Mouse (Mus musculus): Measurements from ENCODE around the gene Gm42957. TPM values are rescaled to one million over a fixed set of nuclear protein-coding genes. Genes with fewer than 3 reads are reported as not detected.

Gene Gm42957
- polyA plus RNA-seq, 1 experiment from 2014 or later = not detected

DNA sequence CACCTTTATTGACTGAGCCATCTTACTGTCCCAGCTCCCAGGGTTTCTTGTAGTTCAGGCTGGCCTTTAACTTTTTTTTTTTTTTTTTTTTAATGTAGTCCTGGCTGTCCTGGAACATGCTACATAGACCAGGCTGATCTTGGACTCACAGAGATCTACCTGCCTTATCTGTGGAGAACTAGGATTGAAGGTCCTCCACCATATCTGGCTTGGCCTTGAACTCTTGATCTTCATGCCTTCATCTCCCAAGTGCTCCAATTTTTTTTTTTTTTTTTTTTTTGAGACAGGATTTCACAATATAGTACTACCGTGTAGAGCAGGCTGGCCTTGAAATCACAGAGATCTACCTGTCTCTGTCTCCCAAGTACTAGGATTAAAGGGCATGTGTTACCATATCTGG lies 58.3 kb downstream of the Gm42957 start:
- Histone ChIP-seq H3K9ac (no peak overlapping the region), H3K27ac (replicated peaks) (no peak overlapping the region), H3K4me2 (no peak overlapping the region), H3K4me3 (replicated peaks) (no peak overlapping the region), H3K27me3 (peaks cover 41% of the 10 kb centered on the region), H3K9me3 (replicated peaks) (no peaks in the 10 kb centered on the region), H3K4me1 (replicated peaks) (peaks cover 25% of the 10 kb centered on the region), H3K36me3 (replicated peaks) (no peaks in the 10 kb centered on the region)
- ATAC-seq (ENCODE audit: insufficient read depth) = no peak
- 48% methylated on average over 1 of the region's 1 CpGs for WGBS (ENCODE audit: insufficient replicate concordance)

DNA sequence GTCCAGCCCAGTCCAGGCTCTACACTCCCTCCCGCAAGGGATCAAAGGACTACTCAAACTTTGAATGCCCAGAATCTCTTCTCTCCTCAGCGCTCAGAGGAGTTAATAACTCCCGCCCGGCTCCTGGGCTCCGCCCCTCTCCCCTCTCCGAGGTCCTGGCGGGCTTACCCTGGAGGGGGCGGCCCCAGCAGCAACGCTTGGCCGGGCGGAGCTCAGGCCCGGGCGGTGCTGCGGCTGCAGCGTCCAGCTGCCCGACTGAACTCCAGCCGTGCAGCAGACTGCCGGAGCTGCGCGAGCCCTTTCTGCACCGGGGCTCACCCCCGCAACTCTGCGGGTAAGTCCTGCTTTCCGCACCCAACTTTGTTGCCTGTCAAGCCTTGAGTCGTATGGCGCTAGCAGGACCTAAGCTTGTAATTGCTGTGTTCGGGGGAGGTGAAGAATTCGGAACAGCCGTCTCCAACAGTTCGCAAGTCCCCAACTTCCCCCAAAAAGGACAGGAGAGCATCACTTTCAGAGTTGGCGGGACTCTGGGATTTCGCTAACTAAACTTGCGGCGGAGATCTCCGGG lies 61.0 kb downstream of the Gm42957 start, which contains the start of gene Pias3:
Gene Pias3 (plus strand): TSS at position 187 of the 568 bp plus-strand sequence.
- H3K4me2 ChIP-seq = peak within 1 kb of the TSS; percentile 96
- H3K4me3 ChIP-seq (replicated peaks) = peak within 1 kb of the TSS; percentile 73
- H3K27ac ChIP-seq (replicated peaks) = peak within 1 kb of the TSS; percentile 67
- H3K36me3 ChIP-seq (replicated peaks) = peaks cover 5% of the 10 kb centered on the region; the same call in 1 of the 2 replicates
- WGBS (ENCODE audit: insufficient replicate concordance) = under 1% methylated on average over 35 of the region's 35 CpGs
- ATAC-seq (ENCODE audit: insufficient read depth) = peak; percentile 66
- H3K27me3 ChIP-seq = peaks cover 19% of the 10 kb centered on the region
- H3K4me1 ChIP-seq (replicated peaks) = peaks cover 25% of the 10 kb centered on the region
- H3K9ac ChIP-seq = peak within 1 kb of the TSS; percentile 71
- H3K9me3 ChIP-seq (replicated peaks) = no peaks in the 10 kb centered on the region

DNA sequence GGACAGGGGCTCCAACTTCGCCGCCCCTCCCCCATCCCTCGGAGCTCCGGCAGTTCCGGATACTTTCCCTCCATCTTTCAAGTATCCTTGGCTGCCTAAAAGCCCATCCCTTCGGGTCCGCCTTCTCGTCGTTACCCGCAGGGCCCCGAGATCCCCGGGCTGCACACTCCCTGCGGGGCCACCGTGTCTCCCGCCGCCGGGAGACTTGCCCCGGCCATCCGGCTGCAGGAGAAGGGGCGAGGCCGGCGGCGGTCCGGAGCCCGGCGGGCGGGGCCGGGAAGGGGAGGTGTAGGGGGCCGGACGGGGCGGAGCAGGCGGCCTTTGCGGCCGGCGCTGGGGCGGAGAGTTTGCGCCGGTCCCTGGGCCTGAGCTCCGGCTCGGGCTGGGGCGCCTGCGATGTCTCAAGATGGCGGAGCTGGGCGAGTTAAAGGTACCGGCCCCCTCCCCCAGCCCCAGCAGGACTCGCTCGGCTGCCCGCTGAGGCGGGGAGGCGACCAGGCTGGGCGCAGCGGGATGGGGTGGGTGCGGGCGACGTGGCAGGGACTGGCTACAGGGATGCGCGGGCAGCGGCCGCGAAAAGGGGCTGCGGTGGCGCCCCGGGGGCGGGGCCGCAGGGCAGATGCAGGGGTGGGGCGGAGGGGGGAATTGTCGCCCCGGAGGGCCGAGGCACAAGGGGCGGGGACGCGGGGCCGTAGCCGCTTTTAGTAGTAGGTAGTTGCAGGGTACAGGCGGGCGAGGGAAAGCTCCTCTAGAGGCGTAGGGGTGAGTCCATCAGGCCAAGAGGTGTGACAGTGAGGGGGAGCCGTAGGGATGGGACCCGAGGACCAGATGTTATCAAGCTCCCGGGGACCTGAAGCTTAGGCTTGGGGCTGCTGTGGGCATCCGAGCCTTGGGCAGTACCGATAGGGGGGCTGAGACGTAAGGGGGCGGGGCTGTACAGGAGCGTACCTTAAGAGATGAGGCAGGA lies 61.8 kb downstream of the Gm42957 start:
- ATAC-seq (ENCODE audit: insufficient read depth) = peak; percentile 92
- Histone ChIP-seq H3K9me3 (replicated peaks) (no peaks in the 10 kb centered on the region), H3K27ac (replicated peaks) (peak overlapping the region; percentile 67), H3K4me1 (replicated peaks) (peaks cover 25% of the 10 kb centered on the region), H3K27me3 (peaks cover 14% of the 10 kb centered on the region), H3K4me3 (replicated peaks) (peak overlapping the region; percentile 73), H3K4me2 (peak overlapping the region; percentile 96), H3K9ac (peak overlapping the region; percentile 71), H3K36me3 (replicated peaks) (peaks cover 13% of the 10 kb centered on the region)
- WGBS (ENCODE audit: insufficient replicate concordance) = under 1% methylated on average over 83 of the region's 85 CpGs

DNA sequence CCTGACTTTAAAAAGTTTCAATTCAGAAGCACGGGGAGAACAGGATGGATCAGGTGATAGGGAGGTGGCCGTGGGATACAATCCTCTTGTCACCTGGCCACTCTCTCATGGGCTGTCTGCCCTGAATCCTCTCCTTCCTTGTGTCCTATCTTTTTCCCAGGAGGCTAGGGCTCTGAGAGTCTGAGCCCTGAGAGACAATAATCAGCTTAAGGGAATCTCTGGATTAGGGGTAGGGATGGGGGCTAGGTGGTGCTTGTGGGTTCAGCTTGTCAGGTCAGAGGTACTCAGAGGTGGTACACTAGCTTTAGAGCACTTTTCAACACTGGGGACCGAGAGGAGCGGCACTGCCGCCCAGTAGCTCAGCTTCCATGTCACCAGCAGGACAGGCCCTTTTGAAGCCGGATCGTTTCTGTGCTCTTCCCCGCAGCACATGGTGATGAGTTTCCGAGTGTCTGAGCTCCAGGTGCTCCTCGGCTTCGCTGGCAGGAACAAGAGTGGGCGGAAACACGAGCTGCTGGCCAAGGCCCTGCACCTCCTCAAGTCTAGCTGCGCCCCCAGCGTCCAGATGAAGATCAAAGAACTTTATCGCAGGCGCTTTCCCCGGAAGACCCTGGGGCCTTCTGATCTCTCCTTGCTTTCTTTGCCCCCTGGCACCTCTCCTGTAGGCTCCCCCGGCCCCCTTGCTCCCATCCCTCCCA lies 63.9 kb downstream of the Gm42957 start:
- Histone ChIP-seq H3K9me3 (replicated peaks) (no peaks in the 10 kb centered on the region), H3K27me3 (peaks cover 5% of the 10 kb centered on the region; the same call in 1 of the 2 replicates), H3K36me3 (replicated peaks) (peaks cover 26% of the 10 kb centered on the region), H3K27ac (replicated peaks) (no peak overlapping the region), H3K4me3 (replicated peaks) (no peak overlapping the region), H3K4me1 (replicated peaks) (peaks cover 25% of the 10 kb centered on the region), H3K9ac (no peak overlapping the region), H3K4me2 (no peak overlapping the region)
- WGBS (ENCODE audit: insufficient replicate concordance) = 73% methylated on average over 19 of the region's 19 CpGs
- ATAC-seq (ENCODE audit: insufficient read depth) = no peak

DNA sequence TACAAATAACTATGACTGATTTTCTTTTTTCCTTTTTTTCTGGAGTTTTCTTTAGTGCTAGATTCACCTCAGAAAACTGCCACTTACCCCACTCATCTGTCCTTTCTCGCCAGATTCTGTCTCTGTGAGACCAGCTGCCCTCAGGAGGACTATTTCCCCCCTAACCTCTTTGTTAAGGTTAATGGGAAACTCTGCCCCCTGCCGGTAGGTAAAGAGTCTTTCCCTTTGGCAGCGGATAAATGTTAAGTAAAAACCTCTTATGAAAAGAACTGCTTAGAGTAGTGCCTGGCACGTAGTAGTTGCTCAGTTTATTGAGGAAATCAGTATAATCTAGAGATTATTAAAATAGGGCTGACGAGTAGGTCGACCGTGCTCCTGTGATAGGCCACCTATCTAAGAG lies 65.1 kb downstream of the Gm42957 start:
- Histone ChIP-seq H3K27me3 (no peaks in the 10 kb centered on the region), H3K36me3 (replicated peaks) (peaks cover 31% of the 10 kb centered on the region), H3K4me3 (replicated peaks) (no peak overlapping the region), H3K4me1 (replicated peaks) (peaks cover 25% of the 10 kb centered on the region), H3K4me2 (no peak overlapping the region), H3K9ac (no peak overlapping the region), H3K9me3 (replicated peaks) (no peaks in the 10 kb centered on the region), H3K27ac (replicated peaks) (no peak overlapping the region)
- 42% methylated on average over 7 of the region's 7 CpGs for WGBS (ENCODE audit: insufficient replicate concordance)
- no peak for ATAC-seq (ENCODE audit: insufficient read depth)

DNA sequence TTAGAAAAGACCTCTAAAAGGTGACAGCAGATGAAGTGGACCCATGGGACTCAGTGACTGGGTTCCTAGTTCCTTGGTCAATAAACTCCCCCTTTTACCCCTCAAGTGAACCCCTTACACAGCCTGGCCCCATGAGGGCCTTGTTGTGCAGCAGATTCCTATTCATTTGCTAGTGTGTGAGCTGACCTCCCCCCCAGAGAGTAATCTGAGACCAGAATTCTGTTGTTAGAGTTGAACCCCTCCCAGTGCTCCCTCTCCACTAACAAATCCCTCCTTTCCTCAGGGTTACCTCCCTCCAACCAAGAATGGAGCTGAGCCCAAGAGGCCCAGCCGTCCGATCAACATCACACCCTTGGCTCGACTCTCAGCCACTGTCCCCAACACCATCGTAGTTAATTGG lies 65.7 kb downstream of the Gm42957 start:
- Histone ChIP-seq H3K4me2 (no peak overlapping the region), H3K36me3 (replicated peaks) (peaks cover 31% of the 10 kb centered on the region), H3K4me3 (replicated peaks) (no peak overlapping the region), H3K27me3 (no peaks in the 10 kb centered on the region), H3K9me3 (replicated peaks) (no peaks in the 10 kb centered on the region), H3K4me1 (replicated peaks) (peaks cover 19% of the 10 kb centered on the region), H3K9ac (no peak overlapping the region), H3K27ac (replicated peaks) (no peak overlapping the region)
- WGBS (ENCODE audit: insufficient replicate concordance) = 80% methylated on average over 4 of the region's 4 CpGs
- no peak for ATAC-seq (ENCODE audit: insufficient read depth)

Other genes starting within 250 kb of the Gm42957 start
- not detected in 2 replicates for gene BC107364, start 183.2 kb upstream of the Gm42957 start, polyA plus RNA-seq (2015; fragmentation: Nextera tagmentation; extraction: Ambion mirVana)
- 7.1 and 8.5 TPM in 2 replicates for gene Hfe2, start 110.3 kb upstream of the Gm42957 start, polyA plus RNA-seq (2015; fragmentation: Nextera tagmentation; extraction: Ambion mirVana)
- 42.8 and 46.8 TPM in 2 replicates for gene Txnip, start 77.5 kb upstream of the Gm42957 start, polyA plus RNA-seq (2015; fragmentation: Nextera tagmentation; extraction: Ambion mirVana)
- 0.17 and 0.23 TPM in 2 replicates for gene Gm16253, start 58.5 kb upstream of the Gm42957 start, polyA plus RNA-seq (2015; fragmentation: Nextera tagmentation; extraction: Ambion mirVana)
- gene Polr3gl, start 41.3 kb upstream of the Gm42957 start, polyA plus RNA-seq (2015; fragmentation: Nextera tagmentation; extraction: Ambion mirVana) = 10.9 and 11.7 TPM in 2 replicates
- 0.12 and 0.15 TPM in 2 replicates for gene Ankrd34a, start 38.8 kb upstream of the Gm42957 start, polyA plus RNA-seq (2015; fragmentation: Nextera tagmentation; extraction: Ambion mirVana)
- gene Lix1l, start 34.3 kb upstream of the Gm42957 start, polyA plus RNA-seq (2015; fragmentation: Nextera tagmentation; extraction: Ambion mirVana) = 0.47 and 0.64 TPM in 2 replicates
- gene Rbm8a, start 5.5 kb upstream of the Gm42957 start, polyA plus RNA-seq (2015; fragmentation: Nextera tagmentation; extraction: Ambion mirVana) = 50.9 and 51.1 TPM in 2 replicates
- 17.3 TPM in 2 replicates for gene Pex11b, start 98 bp upstream of the Gm42957 start, polyA plus RNA-seq (2015; fragmentation: Nextera tagmentation; extraction: Ambion mirVana)
- 0.10 and 0.20 TPM in 2 replicates for gene Itga10, start 10.1 kb downstream of the Gm42957 start, polyA plus RNA-seq (2015; fragmentation: Nextera tagmentation; extraction: Ambion mirVana)
- 0.33 and 0.53 TPM in 2 replicates for gene Ankrd35, start 34.7 kb downstream of the Gm42957 start, polyA plus RNA-seq (2015; fragmentation: Nextera tagmentation; extraction: Ambion mirVana)
- 5.8 and 6.1 TPM in 2 replicates for gene Pias3, start 60.9 kb downstream of the Gm42957 start, polyA plus RNA-seq (2015; fragmentation: Nextera tagmentation; extraction: Ambion mirVana)
- gene Nudt17, start 73.1 kb downstream of the Gm42957 start, polyA plus RNA-seq (2015; fragmentation: Nextera tagmentation; extraction: Ambion mirVana) = 1.0 and 1.3 TPM in 2 replicates
- gene Polr3c, start 92.2 kb downstream of the Gm42957 start, polyA plus RNA-seq (2015; fragmentation: Nextera tagmentation; extraction: Ambion mirVana) = 19.8 and 21.3 TPM in 2 replicates
- 26.4 and 27.8 TPM in 2 replicates for gene Rnf115, start 92.2 kb downstream of the Gm42957 start, polyA plus RNA-seq (2015; fragmentation: Nextera tagmentation; extraction: Ambion mirVana)
- 21.6 and 27.2 TPM in 2 replicates for gene Pdzk1, start 193.8 kb downstream of the Gm42957 start, polyA plus RNA-seq (2015; fragmentation: Nextera tagmentation; extraction: Ambion mirVana)
- gene Cd160, start 193.9 kb downstream of the Gm42957 start, polyA plus RNA-seq (2015; fragmentation: Nextera tagmentation; extraction: Ambion mirVana) = 0.30 and 0.31 TPM in 2 replicates